Mouse (Mus musculus) kidney, embryonic 14.5 days (tissue): ENCODE measurements around the gene Ino80e. TPM values are rescaled to one million over a fixed set of nuclear protein-coding genes. Genes with fewer than 3 reads are reported as not detected.
"Not testable (repeated sequence)": the region's sequence is repeated elsewhere in the genome, so short reads cannot be mapped to it uniquely, and the experiment has no call there.

Experiments
- ATAC-seq: fragments of 200-750 bp; cut with Nextera tagmentation; 2 replicates; pipeline ENCODE4 v1.8.0; 2017; ENCODE audit warnings: moderate number of reproducible peaks, mild to moderate bottlenecking, moderate TSS enrichment, moderate library complexity; ENCODE audit not compliant: low FRiP score, low TSS enrichment
- H3K27ac ChIP-seq: fragments of 300-500 bp; sonication (generic); 2 replicates; pipeline ENCODE4 v1.5.1; 2014; ENCODE audit warnings: low read depth, mild to moderate bottlenecking, low read length, moderate library complexity, mixed read lengths
- H3K27me3 ChIP-seq: fragments of 300-500 bp; sonication (generic); 2 replicates; pipeline ENCODE4 v1.6.1; 2014; ENCODE audit warnings: mild to moderate bottlenecking, low read length; ENCODE audit not compliant: control insufficient read depth, insufficient read depth
- H3K36me3 ChIP-seq: fragments of 300-500 bp; sonication (generic); 2 replicates; pipeline ENCODE4 v1.6.1; 2014; ENCODE audit warnings: low read length, mixed read lengths; ENCODE audit not compliant: control insufficient read depth, insufficient read depth
- H3K4me1 ChIP-seq: fragments of 300-500 bp; sonication (generic); 2 replicates; pipeline ENCODE4 v1.6.1; 2014; ENCODE audit warnings: low read length, mixed read lengths; ENCODE audit not compliant: control insufficient read depth, insufficient read depth
- H3K4me2 ChIP-seq: fragments of 300-500 bp; sonication (generic); replicated peaks from 2 replicates; pipeline ENCODE4 v1.6.1; 2014; ENCODE audit warnings: low read depth, mild to moderate bottlenecking, low read length
- H3K4me3 ChIP-seq: fragments of 300-500 bp; sonication (generic); 2 replicates; pipeline ENCODE4 v1.5.1; 2014; ENCODE audit warnings: mild to moderate bottlenecking, low read length
- H3K9ac ChIP-seq: fragments of 300-500 bp; sonication (generic); 2 replicates; pipeline ENCODE4 v1.6.1; 2014; ENCODE audit warnings: low read depth, mild to moderate bottlenecking, low read length, moderate library complexity
- H3K9me3 ChIP-seq: fragments of 300-500 bp; sonication (generic); 2 replicates; pipeline ENCODE4 v1.6.1; 2016; ENCODE audit warnings: low read length; ENCODE audit not compliant: control insufficient read depth
- WGBS: fragments of 180-500 bp; shearing (Covaris S2); extraction: QIAGEN DNeasy Blood & Tissue Kit; methylation state at CpG from one replicate; pipeline ENCODE4 v1.1.7; 2014; 5-methylcytosine and 5-hydroxymethylcytosine counted together
- polyA plus RNA-seq: library from polyadenylated mRNA; unstranded; fragments of >200 nt; fragmentation: Nextera tagmentation; extraction: Ambion mirVana; gene quantifications from 2 replicates; pipeline ENCODE4 v1.2.1, GENCODE M21; 2014

Ino80e gene
- polyA plus RNA-seq = 92.4 and 94.0 TPM in 2 replicates

DNA sequence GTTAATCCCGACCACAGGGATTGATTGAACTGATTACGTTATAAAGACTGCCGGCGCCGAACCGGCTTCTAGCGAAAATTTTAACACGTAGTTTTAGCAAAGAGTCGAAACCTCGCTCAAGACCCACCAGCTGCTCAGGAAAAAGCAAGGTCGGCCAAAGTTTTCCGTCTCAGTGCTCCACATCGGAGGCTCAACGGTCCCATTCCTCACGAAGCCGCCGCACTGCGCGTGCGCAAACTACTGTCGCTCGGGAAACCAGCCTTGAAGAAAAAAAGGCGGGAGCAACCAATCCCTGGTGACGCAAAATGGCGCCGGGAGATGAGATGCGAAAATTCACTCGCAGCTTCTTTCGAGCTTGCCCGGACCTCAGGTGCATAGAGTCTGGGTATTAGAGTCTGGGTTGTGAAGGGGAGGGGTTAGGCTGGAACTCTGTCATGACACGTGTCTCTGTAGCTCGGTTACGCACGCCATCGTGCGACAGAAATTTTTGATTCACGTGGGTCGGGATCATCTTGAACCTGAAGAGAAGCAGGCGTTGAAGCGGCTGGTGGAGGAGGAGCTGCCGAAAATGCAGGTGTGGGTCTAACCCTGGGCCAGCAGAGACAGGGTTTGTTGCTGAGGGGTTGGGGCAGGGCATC, at the start of gene Ino80e:
TSS of gene Ino80e (minus strand) at position 231 of the 638 bp plus-strand sequence.
- Histone ChIP-seq H3K4me1 (peaks cover 25% of the 10 kb centered on the region), H3K27ac (peak within 1 kb of the TSS; percentile 76), H3K27me3 (no peaks in the 10 kb centered on the region), H3K9ac (peak within 1 kb of the TSS; percentile 76), H3K4me3 (peak within 1 kb of the TSS; percentile 61), H3K4me2 (peak within 1 kb of the TSS; percentile 92), H3K9me3 (no peaks in the 10 kb centered on the region), H3K36me3 (peaks cover 60% of the 10 kb centered on the region)
- ATAC-seq = peak; percentile 58
- WGBS = under 1% methylated on average over 41 of the region's 41 CpGs

DNA sequence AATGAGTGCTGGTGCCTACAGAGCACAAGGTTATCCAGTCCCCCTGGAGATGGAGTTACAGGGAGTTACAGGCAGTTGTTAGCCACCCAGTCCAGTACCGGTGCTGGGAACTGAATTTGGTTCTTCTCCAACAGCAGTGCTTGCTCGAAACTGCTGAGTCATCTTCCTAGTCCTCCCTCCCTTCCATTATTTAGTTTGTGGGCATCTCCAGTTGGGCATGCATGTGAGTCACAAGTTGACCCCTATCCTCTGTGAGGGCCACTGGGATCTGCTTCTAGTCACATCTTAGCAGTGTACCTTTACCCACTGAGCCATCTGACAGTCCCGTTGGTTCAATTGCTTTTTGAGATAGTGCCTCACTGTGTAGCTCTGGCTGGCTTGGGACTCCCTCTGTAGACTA, 43.4 kb upstream of the Ino80e start:
- no peak overlapping the region for H3K4me2 ChIP-seq
- H3K27ac ChIP-seq = no peak overlapping the region
- H3K9ac ChIP-seq = no peak overlapping the region
- H3K36me3 ChIP-seq = no peaks in the 10 kb centered on the region
- H3K27me3 ChIP-seq = no peaks in the 10 kb centered on the region
- H3K4me1 ChIP-seq = no peaks in the 10 kb centered on the region
- H3K4me3 ChIP-seq = no peak overlapping the region
- H3K9me3 ChIP-seq = no peaks in the 10 kb centered on the region
- 81% methylated on average over 3 of the region's 3 CpGs for whole genome bisulfite sequencing
- ATAC-seq = no peak

DNA sequence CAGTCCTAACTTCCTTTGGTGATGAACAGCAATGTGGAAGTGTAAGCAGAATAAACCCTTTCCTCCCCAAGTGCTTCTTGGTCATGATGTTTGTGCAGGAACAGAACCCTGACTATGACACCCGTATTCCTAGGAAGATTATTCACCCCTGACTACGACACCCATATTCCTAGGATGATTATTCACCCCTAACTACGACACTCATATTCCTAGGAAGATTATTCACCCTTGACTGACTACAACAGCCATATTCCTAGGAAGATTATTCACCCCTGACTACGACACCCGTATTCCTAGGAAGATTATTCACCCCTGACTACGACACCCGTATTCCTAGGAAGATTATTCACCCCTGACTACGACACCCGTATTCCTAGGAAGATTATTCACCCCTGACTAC, 37.6 kb upstream of the Ino80e start:
- not testable (repeated sequence) for H3K4me3 ChIP-seq, H3K27me3 ChIP-seq, ATAC-seq, H3K36me3 ChIP-seq, H3K9me3 ChIP-seq, H3K27ac ChIP-seq, H3K4me2 ChIP-seq, H3K9ac ChIP-seq, H3K4me1 ChIP-seq
- 88% methylated on average over 7 of the region's 9 CpGs for WGBS

DNA sequence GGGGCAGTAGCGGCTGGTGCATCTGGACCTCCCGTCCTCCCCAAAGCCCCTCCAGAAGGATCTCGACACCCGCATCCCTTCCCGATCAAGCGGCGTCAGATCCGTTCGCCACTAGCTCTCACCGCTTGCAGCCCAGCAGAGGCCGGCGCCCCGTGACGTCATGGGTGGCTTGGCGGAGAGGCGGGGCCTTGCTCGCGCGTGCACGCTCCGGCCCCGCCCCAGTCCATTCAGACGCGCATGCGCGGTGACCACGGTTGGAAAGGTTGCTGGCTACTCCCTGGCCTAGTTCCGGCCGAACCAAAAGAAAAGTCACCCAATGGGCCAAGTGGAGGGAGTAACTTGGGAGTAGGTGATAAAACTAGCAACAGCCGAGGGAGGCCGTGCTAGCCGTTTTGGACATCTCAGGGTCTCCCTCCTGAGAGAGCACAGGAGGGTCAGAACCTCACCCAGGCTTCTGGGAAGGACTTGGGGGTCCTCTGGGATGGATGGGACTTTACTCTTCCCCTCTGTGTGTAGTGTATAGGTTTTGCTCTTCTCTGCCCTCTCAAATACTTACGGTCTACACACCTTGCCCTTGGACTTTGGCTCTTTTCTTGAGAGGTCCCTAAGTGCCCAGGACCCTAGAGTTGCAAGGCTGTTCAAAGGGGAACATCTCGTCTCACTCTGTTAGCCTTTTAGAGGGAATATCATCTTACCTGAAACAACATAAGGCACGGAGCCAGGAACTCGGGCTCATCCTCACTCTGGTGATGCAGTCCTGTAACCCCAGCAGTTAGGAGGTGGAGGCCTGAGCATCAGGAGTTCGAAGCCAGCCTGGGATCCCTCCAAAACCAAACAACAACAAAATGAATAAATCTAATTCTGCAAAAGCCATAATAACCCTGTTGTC, 36.2 kb upstream of the Ino80e start:
- Histone ChIP-seq H3K4me3 (peak overlapping the region; percentile 51), H3K9ac (peak overlapping the region; percentile 64), H3K4me1 (peaks cover 9% of the 10 kb centered on the region; the same call in 1 of the 2 replicates), H3K27me3 (no peaks in the 10 kb centered on the region), H3K9me3 (no peaks in the 10 kb centered on the region), H3K36me3 (no peaks in the 10 kb centered on the region), H3K4me2 (peak overlapping the region; percentile 61), H3K27ac (peak overlapping the region; percentile 18; the same call in 1 of the 2 replicates)
- peak; percentile 96 for ATAC-seq
- 9% methylated on average over 37 of the region's 37 CpGs for WGBS

DNA sequence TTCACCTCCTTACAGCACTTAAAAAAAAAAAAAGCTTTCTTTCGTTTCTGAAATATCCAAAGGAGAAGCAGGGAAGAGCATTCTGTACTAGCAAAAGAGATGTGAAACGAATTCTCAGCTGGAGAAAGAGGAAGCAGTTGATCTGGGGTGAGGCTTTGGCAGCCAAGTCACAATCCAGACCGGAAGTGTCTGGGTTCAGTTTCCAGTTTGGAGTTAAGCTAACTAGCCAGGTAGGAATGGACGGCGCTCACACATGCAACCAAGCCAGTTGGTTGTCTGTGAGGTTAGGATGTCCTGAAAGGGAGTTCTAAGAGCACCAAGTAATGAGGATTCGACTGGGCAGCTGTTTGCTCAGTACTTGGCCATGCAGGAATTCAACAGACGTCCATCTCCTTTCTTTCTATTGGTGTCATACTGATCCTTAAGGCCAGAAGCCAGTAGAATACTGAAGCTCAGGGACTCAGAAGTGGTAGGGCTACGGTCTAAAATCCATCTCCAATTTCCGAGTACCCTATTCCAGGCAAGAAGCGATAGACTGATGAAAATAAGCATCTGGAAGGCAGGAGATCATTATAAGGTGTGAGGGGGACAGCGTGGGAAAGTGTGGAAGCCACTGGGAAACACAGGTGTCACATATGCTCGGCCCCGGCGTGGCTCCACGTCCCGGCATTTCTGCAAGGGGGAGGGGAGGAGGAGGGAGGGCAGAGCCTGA, 35.4 kb upstream of the Ino80e start:
- H3K27me3 ChIP-seq = no peaks in the 10 kb centered on the region
- no peak; the same call in 1 of the 2 replicates for ATAC-seq
- H3K4me2 ChIP-seq = peak overlapping the region; percentile 61
- H3K27ac ChIP-seq = peak overlapping the region; percentile 18
- peak overlapping the region; percentile 51 for H3K4me3 ChIP-seq
- H3K4me1 ChIP-seq = peaks cover 9% of the 10 kb centered on the region; the same call in 1 of the 2 replicates
- 21% methylated on average over 16 of the region's 16 CpGs for WGBS
- H3K36me3 ChIP-seq = no peaks in the 10 kb centered on the region
- H3K9ac ChIP-seq = peak overlapping the region; percentile 64
- H3K9me3 ChIP-seq = no peaks in the 10 kb centered on the region

DNA sequence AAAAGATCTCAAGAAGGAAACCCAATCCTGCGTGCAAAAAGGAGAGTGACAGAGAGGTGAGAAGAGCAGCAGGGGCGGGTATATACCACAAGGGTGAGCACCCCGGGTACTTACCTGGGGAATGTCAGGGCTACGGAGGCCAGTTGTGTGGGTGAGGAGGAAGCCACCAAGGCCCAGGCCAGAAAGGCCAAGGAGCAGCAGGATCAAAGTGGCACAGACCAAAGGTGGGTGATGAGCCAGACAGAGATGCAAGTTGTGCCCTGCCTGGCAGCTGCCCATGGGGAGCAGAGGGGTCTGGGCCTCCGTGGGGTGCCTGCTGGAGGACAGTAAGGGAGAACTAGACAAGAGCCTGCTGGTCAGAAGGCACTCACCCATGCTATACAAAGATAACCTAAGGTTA, 34.7 kb upstream of the Ino80e start:
- Histone ChIP-seq H3K27ac (no peak overlapping the region), H3K9me3 (no peaks in the 10 kb centered on the region), H3K27me3 (no peaks in the 10 kb centered on the region), H3K4me3 (no peak overlapping the region), H3K9ac (no peak overlapping the region), H3K36me3 (no peaks in the 10 kb centered on the region), H3K4me1 (peaks cover 9% of the 10 kb centered on the region; the same call in 1 of the 2 replicates), H3K4me2 (no peak overlapping the region)
- WGBS = 84% methylated on average over 5 of the region's 5 CpGs
- ATAC-seq = no peak

DNA sequence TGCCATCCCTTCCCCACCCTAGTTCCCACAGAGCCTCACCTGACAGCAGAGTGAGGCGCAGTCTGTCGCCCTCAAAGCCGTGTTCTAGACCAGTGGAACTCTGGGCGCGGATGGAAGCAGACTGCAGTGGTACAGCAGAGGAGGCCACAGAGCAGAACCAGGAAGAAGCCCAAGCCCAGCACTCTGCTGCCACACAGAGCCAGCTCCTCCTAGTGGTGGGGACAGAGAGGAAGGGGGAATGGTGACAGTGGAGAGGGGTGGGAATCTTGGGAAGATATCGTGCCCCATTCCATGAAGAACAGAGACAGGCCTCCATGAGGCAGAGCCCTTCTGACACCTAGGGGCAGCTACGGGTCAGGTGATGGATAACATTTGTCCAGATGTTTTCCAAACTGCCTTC, 26.7 kb upstream of the Ino80e start:
- ATAC-seq = no peak
- Histone ChIP-seq H3K4me2 (no peak overlapping the region), H3K9ac (no peak overlapping the region), H3K4me1 (0 out of 2 replicates have a peak, but pooled peaks cover 3% of the 10 kb centered on the region), H3K9me3 (no peaks in the 10 kb centered on the region), H3K36me3 (0 out of 2 replicates have a peak, but pooled peaks cover 3% of the 10 kb centered on the region), H3K27me3 (no peaks in the 10 kb centered on the region), H3K4me3 (no peak overlapping the region), H3K27ac (no peak overlapping the region)
- 48% methylated on average over 7 of the region's 7 CpGs for WGBS

DNA sequence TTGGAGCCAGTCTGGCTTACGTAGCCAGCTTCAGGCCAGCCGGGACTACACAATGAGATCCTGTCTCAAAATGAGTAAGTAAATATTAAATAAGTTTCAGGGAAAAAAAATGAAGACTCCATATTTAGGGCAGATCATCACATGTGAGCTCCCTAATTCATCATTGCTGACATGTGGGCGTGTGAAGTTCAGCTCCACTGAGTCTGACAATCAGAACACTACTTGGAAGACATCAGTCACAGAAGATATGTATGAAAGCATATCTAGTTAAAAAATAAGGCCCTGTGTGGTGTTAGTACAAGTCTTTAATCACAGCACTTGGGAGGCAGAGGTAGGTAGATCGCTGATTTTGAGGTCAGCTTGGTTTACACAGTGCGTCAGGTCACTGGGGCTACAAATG, 25.1 kb upstream of the Ino80e start:
- H3K4me3 ChIP-seq = no peak overlapping the region
- WGBS = 78% methylated on average over 5 of the region's 5 CpGs
- peaks cover 15% of the 10 kb centered on the region for H3K4me1 ChIP-seq
- no peak overlapping the region for H3K4me2 ChIP-seq
- H3K9ac ChIP-seq = no peak overlapping the region
- H3K36me3 ChIP-seq = 0 out of 2 replicates have a peak, but pooled peaks cover 3% of the 10 kb centered on the region
- H3K27ac ChIP-seq = no peak overlapping the region
- H3K27me3 ChIP-seq = no peaks in the 10 kb centered on the region
- no peaks in the 10 kb centered on the region for H3K9me3 ChIP-seq
- ATAC-seq = no peak
